Mouse (Mus musculus) forebrain, postnatal 0 days (tissue): ENCODE measurements around the gene Actr2. TPM values are rescaled to one million over a fixed set of nuclear protein-coding genes. Genes with fewer than 3 reads are reported as not detected.
A peak's percentile ranks its signal among the peaks of the same experiment; 100 is the strongest.
"Not testable (repeated sequence)": the region's sequence is repeated elsewhere in the genome, so short reads cannot be mapped to it uniquely, and the experiment has no call there.

Experiments used
- ATAC-seq: fragments of 200-750 bp; cut with Nextera tagmentation; 2 replicates; pipeline ENCODE4 v1.8.0; 2017; ENCODE audit warnings: mild to moderate bottlenecking, moderate library complexity
- DNase-seq: peaks from one replicate; pipeline ENCODE4 v3.0.0-alpha.2; 2015
- H3K27ac ChIP-seq: fragments of 300-500 bp; sonication (generic); 2 replicates; pipeline ENCODE4 v1.5.1; 2014; ENCODE audit warnings: low read depth, mild to moderate bottlenecking, antibody characterized with exemption, low read length, moderate library complexity, mixed read lengths
- H3K27me3 ChIP-seq: fragments of 300-500 bp; sonication (generic); 2 replicates; pipeline ENCODE4 v1.6.1; 2014; ENCODE audit warnings: mild to moderate bottlenecking, low read length, mixed read lengths; ENCODE audit not compliant: insufficient read depth
- H3K36me3 ChIP-seq: fragments of 300-500 bp; sonication (generic); 2 replicates; pipeline ENCODE4 v1.6.1; 2014; ENCODE audit warnings: mild to moderate bottlenecking, moderate library complexity; ENCODE audit not compliant: insufficient read depth
- H3K4me1 ChIP-seq: fragments of 300-500 bp; sonication (generic); 2 replicates; pipeline ENCODE4 v1.6.1; 2014; ENCODE audit warnings: antibody characterized with exemption; ENCODE audit not compliant: insufficient read depth
- H3K4me2 ChIP-seq: fragments of 300-500 bp; sonication (generic); 2 replicates; pipeline ENCODE4 v1.6.1; 2014; ENCODE audit warnings: low read depth, mild to moderate bottlenecking, moderate library complexity
- H3K4me3 ChIP-seq: fragments of 300-500 bp; sonication (generic); 2 replicates; pipeline ENCODE4 v1.5.1; 2014; ENCODE audit warnings: low read depth, low read length, mixed read lengths
- H3K9ac ChIP-seq: fragments of 300-500 bp; sonication (generic); 2 replicates; pipeline ENCODE4 v1.6.1; 2014; ENCODE audit warnings: mild to moderate bottlenecking
- H3K9me3 ChIP-seq: fragments of 300-500 bp; sonication (generic); 2 replicates; pipeline ENCODE4 v1.6.1; 2016; ENCODE audit warnings: low read length
- CTCF ChIP-seq: sonication (generic); IDR thresholded peaks from 2 replicates; pipeline ENCODE4 v1.5.1; 2016; ENCODE audit warnings: antibody characterized with exemption, control low read depth, low read depth
- WGBS: fragments of 180-500 bp; shearing (Covaris S2); extraction: QIAGEN DNeasy Blood & Tissue Kit; methylation state at CpG from one replicate; pipeline ENCODE4 v1.1.7; 2014; 5-methylcytosine and 5-hydroxymethylcytosine counted together
- polyA plus RNA-seq: library from polyadenylated mRNA; unstranded; fragments of >200 nt; fragmentation: Nextera tagmentation; extraction: Ambion mirVana; gene quantifications from 2 replicates; pipeline ENCODE4 v1.2.1, GENCODE M21; 2015
- total RNA-seq: library from RNA; depleted of rRNA; stranded (reverse); fragments of >200 nt; gene quantifications from 2 replicates; pipeline ENCODE4 v1.2.3, GENCODE M21; 2014; rRNA removed

Actr2 gene
- 70.9 and 79.5 TPM in 2 replicates for total RNA-seq
- 158 and 179 TPM in 2 replicates for polyA plus RNA-seq

DNA sequence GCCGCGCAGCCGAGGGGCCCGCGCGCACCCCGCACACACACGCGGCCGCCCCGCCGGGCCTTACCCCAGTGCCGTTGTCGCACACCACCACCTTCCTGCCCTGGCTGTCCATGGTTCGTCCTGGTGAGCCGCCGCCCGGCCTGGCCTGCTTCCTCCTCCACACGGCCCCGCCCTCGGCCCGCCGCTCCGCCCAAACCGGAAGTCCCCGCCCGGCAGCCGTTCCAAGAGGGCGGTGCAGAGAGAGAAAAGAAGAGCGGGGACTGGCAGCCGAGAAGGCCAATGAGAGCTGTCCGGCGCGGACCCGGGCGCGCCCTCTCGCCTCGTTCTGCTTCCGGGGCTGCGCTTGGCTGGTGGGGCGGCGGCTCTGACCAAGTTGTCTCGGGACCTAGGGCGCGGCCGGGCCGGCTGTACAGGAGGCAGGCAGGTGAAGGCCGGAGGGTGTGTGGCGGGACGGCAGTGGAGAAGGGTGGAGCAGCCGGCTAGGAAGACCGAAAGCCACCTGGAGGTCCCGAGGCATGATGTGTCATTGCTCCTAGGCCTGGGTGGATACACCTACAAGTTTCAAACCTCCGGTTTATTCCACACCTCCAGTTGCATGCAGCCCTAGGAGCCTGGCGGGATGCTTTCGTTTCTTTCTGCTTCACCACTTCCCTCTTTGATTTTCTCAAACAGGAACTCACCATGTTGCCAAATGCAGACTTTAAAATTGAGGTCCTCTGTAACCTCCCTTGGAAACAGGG lies at the start of gene Actr2:
Gene Actr2, minus strand, starts transcription at position 173 of the 740 bp plus-strand sequence.
- H3K27ac ChIP-seq: peak within 1 kb of the TSS; percentile 94
- ATAC-seq (peak; percentile 99), DNase-seq (peak; percentile 97)
- WGBS: 4% methylated on average over 57 of the region's 57 CpGs
- H3K36me3 ChIP-seq: no peaks in the 10 kb centered on the region
- peak within 1 kb of the TSS; percentile 99 for H3K4me3 ChIP-seq
- H3K9me3 ChIP-seq: no peaks in the 10 kb centered on the region
- H3K27me3 ChIP-seq: no peaks in the 10 kb centered on the region
- 0 out of 2 replicates have a peak, but pooled peaks cover 10% of the 10 kb centered on the region for H3K4me1 ChIP-seq
- H3K9ac ChIP-seq: peak within 1 kb of the TSS; percentile 87
- H3K4me2 ChIP-seq: peak within 1 kb of the TSS; percentile 61
- no peak for TF ChIP-seq CTCF

DNA sequence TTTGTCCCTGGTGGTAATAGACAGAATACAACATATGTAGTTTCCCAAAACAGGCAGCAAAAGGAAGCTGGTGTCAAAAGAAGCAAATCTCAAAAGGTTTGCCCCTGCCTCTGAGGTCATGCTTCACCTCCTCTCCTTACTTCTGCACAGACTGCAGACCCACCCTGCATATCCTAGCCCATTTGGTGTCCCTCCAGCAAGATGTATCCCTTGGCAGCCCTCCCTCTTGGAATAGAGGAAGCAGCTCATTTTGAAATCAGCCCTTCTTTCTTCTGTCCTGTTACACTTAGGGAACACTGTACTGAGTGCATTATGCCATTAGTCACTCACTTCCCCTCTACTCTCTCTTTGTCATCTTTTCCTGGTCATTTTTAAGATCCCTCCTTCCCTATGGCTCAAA lies 46.2 kb upstream of the Actr2 start:
- H3K4me1 ChIP-seq: no peaks in the 10 kb centered on the region
- no peak overlapping the region for H3K9ac ChIP-seq
- H3K9me3 ChIP-seq: no peaks in the 10 kb centered on the region
- no peaks in the 10 kb centered on the region for H3K36me3 ChIP-seq
- H3K27me3 ChIP-seq: no peaks in the 10 kb centered on the region
- H3K4me3 ChIP-seq: no peak overlapping the region
- H3K4me2 ChIP-seq: no peak overlapping the region
- DNase-seq (no peak), ATAC-seq (no peak)
- no peak for TF ChIP-seq CTCF
- H3K27ac ChIP-seq: no peak overlapping the region

DNA sequence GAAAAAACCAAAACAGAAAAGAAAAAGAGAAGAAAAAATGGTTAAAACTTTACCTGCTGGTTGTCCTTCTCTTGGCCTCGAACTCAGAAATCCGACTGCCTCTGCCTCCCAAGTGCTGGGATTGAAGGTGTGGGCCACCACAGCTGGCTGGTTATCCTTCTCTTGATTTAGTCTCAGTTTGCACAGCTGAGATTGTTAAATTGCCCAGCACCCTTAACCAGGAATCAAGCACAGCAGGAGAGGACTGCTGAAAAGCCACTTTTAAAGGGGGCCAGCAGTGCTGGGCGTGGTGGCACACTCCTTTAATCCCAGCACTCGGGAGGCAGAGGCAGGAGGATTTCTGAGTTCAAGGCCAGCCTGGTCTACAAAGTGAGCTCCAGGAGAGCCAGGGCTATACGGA lies 40.8 kb upstream of the Actr2 start:
- H3K4me3 ChIP-seq, H3K27ac ChIP-seq, DNase-seq, H3K27me3 ChIP-seq, H3K36me3 ChIP-seq, H3K4me1 ChIP-seq, H3K9ac ChIP-seq, ATAC-seq, H3K4me2 ChIP-seq, H3K9me3 ChIP-seq: not testable (repeated sequence)
- WGBS: 91% methylated on average over 5 of the region's 5 CpGs

DNA sequence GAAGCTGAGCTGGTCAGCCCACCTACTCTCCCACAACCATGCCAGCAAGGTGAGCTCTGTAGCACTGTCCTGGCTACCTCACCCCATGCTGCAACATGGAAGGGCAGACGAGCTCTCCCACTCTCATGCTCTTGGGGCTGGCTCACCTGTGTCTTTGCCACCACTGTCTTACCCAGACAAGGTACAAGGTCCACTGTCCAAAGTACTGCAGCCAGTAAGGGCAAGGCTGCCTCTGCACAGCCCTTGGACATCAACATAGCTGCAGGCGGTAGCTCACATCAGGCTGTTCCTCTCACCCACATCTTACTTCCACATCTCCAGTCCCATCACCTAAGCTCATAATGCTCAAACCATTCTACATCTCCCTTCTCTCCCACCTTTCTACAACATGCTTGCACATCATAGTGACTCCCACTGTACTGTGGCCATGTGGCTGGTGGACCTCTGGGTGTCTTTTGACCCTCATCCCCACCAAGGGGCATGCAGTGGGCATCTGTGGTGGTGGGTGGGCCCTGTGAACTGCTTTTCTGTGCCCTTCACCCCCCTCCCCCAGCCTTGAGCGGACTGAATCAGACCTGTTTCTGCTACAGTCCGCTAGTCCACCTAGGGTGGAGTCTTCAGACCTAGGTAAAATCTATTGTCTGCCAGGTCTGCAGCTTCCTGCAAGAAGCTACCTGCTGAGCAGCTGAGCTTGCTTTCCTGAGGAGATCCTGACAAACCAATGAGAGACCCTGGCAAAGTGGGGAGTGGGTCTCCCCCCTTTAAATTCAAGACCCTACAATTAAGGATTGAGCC lies 39.6 kb upstream of the Actr2 start:
- no peak overlapping the region for H3K4me2 ChIP-seq
- DNase-seq (no peak), ATAC-seq (no peak)
- H3K4me3 ChIP-seq: no peak overlapping the region
- H3K9ac ChIP-seq: no peak overlapping the region
- 87% methylated on average over 4 of the region's 4 CpGs for WGBS
- H3K27me3 ChIP-seq: no peaks in the 10 kb centered on the region
- H3K9me3 ChIP-seq: no peaks in the 10 kb centered on the region
- no peak for TF ChIP-seq CTCF
- no peaks in the 10 kb centered on the region for H3K4me1 ChIP-seq
- no peaks in the 10 kb centered on the region for H3K36me3 ChIP-seq
- no peak overlapping the region for H3K27ac ChIP-seq

DNA sequence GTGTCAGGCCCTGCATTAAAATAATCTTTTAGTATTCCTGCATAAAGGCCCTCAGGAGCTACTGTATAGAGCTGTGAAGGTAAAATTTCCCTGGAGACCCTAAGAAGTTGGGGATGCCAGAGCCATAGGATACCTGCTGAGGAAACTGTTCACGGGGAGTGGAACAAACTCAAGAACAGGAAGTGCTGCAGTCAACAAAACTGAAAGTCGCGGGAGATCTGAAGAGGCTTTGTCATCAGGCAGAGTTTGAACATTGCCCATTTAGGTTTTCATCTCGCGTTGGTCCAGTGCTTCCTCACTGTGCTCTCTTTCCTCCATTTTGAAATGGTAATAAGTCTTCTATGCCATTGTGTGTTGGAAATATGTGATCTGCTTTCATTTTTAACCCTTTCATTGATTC lies 38.6 kb upstream of the Actr2 start:
- H3K36me3 ChIP-seq: no peaks in the 10 kb centered on the region

DNA sequence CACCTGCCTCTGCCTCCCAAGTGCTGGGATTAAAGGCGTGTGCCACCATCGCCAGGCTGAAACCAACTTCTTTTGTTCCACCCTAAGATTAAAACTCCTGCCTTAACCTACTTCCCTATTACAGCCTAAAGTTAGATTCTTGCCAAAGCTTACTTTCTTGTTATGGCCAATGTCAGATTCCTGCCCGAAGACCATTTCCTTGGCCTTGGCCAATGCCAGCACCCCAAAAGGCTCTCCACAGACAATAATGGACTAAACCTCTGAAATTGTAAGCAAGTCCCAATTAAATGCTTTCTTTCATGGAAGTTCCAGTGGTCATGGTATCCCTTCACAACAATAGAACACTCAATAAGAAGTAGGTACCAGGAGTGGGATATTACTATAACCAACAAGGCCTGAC lies 37.2 kb upstream of the Actr2 start:
- H3K4me1 ChIP-seq: no peaks in the 10 kb centered on the region
- no peaks in the 10 kb centered on the region for H3K36me3 ChIP-seq
- H3K27me3 ChIP-seq: no peaks in the 10 kb centered on the region
- 95% methylated on average over 3 of the region's 3 CpGs for WGBS
- ATAC-seq: no peak
- no peak overlapping the region for H3K4me3 ChIP-seq
- TF ChIP-seq CTCF: no peak
- no peaks in the 10 kb centered on the region for H3K9me3 ChIP-seq
- H3K9ac ChIP-seq: no peak overlapping the region
- no peak overlapping the region for H3K27ac ChIP-seq
- no peak overlapping the region for H3K4me2 ChIP-seq
- no peak for DNase-seq

More for the DNA sequence above, 38.6 kb upstream of the Actr2 start:
- Histone ChIP-seq H3K27ac (no peak overlapping the region), H3K27me3 (no peaks in the 10 kb centered on the region), H3K4me1 (no peaks in the 10 kb centered on the region), H3K9me3 (no peaks in the 10 kb centered on the region), H3K4me3 (no peak overlapping the region), H3K4me2 (no peak overlapping the region), H3K9ac (no peak overlapping the region)
- WGBS: 88% methylated on average over 5 of the region's 5 CpGs
- ATAC-seq (no peak), DNase-seq (no peak)
- no peak for TF ChIP-seq CTCF

DNA sequence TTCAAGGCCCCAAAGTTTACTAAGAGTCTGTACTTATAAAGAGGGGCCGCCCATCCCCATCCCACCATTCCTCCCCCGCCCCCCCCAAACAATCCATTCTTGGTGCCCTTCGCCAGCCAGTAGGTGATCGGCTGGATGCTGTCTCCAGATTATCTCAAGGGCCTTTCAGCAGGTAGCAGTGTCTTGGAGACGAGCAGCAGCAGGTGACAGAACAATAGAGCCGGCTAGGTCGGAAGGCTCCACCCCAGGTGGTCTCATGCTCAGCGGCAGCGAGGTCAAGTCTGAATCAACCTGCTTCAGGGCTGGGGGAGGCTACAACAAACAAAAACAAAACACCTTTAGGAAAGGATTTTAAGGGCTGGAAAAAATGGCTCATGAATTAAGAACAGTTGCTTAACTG lies 32.7 kb upstream of the Actr2 start:
- Histone ChIP-seq H3K4me3 (no peak overlapping the region), H3K27ac (no peak overlapping the region), H3K4me2 (no peak overlapping the region), H3K9ac (no peak overlapping the region), H3K9me3 (no peaks in the 10 kb centered on the region), H3K4me1 (no peaks in the 10 kb centered on the region), H3K36me3 (no peaks in the 10 kb centered on the region), H3K27me3 (no peaks in the 10 kb centered on the region)
- TF ChIP-seq CTCF: no peak
- DNase-seq (no peak), ATAC-seq (no peak)
- 24% methylated on average over 9 of the region's 9 CpGs for WGBS
